Mouse (Mus musculus) gastrocnemius, postnatal 36 days (tissue): ENCODE results near the gene Rpgrip1l. TPM values are rescaled to one million over a fixed set of nuclear protein-coding genes. Genes with fewer than 3 reads are reported as not detected.

Source experiments
- total RNA-seq, 2 experiments: library from RNA; stranded (reverse); gene quantifications; 2 replicates each; pipeline ENCODE4 v1.2.3; 2021

The Rpgrip1l gene
- total RNA-seq, 2 experiments from 2014 or later, result 1.6 to 2.7 TPM

Other genes with a start within 250 kb of the Rpgrip1l start
- gene Rbl2, start 243.2 kb downstream of the Rpgrip1l start, total RNA-seq, result 10 to 100 TPM; 27.0 to 43.9 TPM
- gene Aktip, start 113.3 kb downstream of the Rpgrip1l start, total RNA-seq, result 10 to 100 TPM; 45.9 to 46.2 TPM
- 10 to 100 TPM; 69.8 to 77.5 TPM for gene Fto, start 263 bp upstream of the Rpgrip1l start, total RNA-seq